Mouse (Mus musculus) heart, adult 11 months (tissue): ENCODE data around the gene Cpt1a.

Source experiments
- DNase-seq: peaks from one replicate; pipeline ENCODE4 v3.0.0; 2022

Gene Cpt1a

DNA sequence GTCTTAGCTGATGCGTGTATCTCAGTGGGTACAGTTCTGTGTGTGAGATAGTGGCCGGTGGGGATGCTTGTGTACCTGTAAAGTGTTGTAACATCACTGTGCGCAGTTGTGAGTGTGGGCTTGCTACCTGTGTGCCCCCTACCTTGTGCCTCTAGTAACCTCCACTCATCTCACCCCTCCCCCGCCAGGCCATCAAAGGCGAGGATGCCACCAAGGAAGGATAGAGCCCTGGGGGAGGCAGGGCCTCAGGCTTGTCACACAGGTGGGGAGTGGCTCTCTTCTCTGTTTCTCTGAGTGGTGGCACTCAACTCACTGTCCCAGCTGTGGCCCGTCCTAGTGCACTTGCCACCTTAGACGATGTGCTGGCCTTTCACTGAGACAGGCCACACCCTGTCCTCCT is 108.9 kb downstream of the Cpt1a start:
- no peak for DNase-seq

DNA sequence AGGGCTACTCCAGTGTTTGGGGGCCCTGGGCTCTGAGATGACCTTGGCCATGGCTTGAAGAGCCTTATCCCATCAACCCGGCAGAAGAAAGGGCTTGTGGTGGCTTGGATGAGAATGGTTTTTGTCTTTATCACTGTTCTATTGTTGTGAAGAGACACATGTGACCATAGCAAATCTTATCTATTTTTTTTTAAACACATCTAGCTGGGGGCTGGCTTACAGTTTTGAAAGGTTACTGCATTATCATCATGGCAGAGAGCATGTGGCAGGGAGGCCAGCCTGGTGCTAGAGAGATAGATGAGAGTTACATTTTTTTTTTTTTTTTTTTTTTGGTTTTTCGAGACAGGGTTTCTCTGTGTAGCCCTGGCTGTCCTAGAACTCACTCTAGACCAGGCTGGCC is 109.8 kb downstream of the Cpt1a start:
- no peak for DNase-seq

DNA sequence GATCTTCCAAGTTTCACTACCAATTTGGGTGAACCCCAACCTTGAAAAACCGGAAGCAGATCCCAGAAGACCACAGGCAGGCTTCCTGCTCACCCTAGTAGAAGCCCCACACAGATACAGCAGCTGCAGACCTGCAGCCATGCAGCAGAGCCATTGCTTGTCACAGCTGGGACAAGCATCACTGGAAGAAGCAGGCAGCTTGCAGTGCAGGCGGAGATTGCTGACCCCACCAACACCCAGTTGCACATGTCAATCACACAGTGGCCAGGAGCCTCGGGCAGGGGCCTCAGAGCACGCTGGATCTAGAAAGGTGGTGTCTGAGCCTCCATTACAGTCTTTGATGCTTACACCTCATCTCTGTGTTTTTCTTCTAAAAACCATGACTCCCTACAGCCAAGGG is 112.0 kb downstream of the Cpt1a start:
- no peak for DNase-seq

DNA sequence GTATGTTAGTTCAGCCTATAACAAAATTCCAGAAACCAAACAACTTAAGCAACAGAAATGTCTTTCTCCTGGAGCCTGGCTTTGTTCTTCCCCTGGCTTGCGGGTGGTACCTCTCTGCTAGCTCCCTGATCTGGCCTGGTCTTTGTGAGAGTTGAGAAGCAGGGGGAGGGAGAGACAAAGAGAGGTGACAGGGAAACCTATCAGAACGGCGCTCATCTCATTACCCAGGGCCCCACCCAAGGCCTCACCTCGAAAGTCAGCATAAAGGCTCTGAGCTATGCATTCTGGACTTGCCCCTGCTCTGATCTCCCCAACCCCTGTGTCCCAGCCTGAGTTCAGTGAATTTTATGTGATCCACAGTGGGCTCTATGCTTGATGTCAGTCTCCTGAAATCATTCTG is 112.5 kb downstream of the Cpt1a start:
- no peak for DNase-seq
